Mouse (Mus musculus) lung, adult 2 months (tissue): ENCODE data around the gene Clint1. TPM values are rescaled to one million over a fixed set of nuclear protein-coding genes. Genes with fewer than 3 reads are reported as not detected.

Experiments
- DNase-seq: peaks from one replicate; pipeline ENCODE4 v3.0.0; 2022
- H3K4me1 ChIP-seq: fragments of 200-500 bp; 2 replicates; pipeline ENCODE4 v1.6.1; 2011; ENCODE audit warnings: low read length; ENCODE audit not compliant: control insufficient read depth, insufficient read depth
- H3K4me3 ChIP-seq: fragments of 200-500 bp; replicated peaks from 2 replicates; pipeline ENCODE3; 2011; ENCODE audit warnings: low read depth, mild to moderate bottlenecking, control low read depth, low read length; ENCODE audit errors: extremely low read depth
- CTCF ChIP-seq: fragments of 200-500 bp; IDR thresholded peaks from 2 replicates; pipeline ENCODE4 v1.5.1; 2011; ENCODE audit warnings: mild to moderate bottlenecking, low read length, control low read depth; ENCODE audit not compliant: insufficient read depth
- POLR2A ChIP-seq: fragments of 200-500 bp; IDR thresholded peaks from 2 replicates; pipeline ENCODE4 v1.6.1; 2011; ENCODE audit warnings: low read depth, mild to moderate bottlenecking, control low read depth, low read length, borderline replicate concordance; ENCODE audit errors: extremely low read depth
- WGBS: fragments of 180-500 bp; shearing (Covaris S2); methylation state at CpG from one replicate; pipeline ENCODE4 v1.1.7; 2018; 5-methylcytosine and 5-hydroxymethylcytosine counted together
- polyA plus RNA-seq: library from polyadenylated mRNA; depleted of rRNA; stranded (reverse); fragments of >200 nt; gene quantifications from 2 replicates; pipeline ENCODE4 v1.2.3, GENCODE M21; 2012

The Clint1 gene
- polyA plus RNA-seq, 1 experiment, result 51.8 TPM

DNA sequence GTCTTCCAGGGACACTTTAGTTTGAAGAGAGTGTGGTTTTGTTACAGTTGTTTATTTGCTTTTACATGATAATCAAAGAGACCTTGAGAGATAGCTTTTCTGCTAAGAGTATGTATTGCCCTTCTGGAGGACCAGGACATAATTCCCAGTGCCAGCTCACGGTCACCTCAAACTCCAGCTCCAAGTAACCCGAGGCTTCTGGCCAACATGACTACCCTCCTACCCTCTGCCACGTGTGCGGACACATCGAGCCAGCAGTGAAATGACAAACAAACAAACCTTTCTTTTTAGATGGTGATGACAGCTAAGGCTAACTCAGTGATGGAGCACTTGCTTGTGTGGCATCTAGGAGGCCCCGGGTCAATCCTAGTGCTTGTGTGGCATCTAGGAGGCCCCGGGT is 2.5 kb downstream of the Clint1 start:
- 40% methylated on average over 7 of the region's 7 CpGs for WGBS
- no peak for TF ChIP-seq CTCF
- TF ChIP-seq POLR2A, result no peak
- no peak for DNase-seq
- H3K4me3 ChIP-seq, result no peak overlapping the region
- peaks cover 20% of the 10 kb centered on the region for H3K4me1 ChIP-seq

DNA sequence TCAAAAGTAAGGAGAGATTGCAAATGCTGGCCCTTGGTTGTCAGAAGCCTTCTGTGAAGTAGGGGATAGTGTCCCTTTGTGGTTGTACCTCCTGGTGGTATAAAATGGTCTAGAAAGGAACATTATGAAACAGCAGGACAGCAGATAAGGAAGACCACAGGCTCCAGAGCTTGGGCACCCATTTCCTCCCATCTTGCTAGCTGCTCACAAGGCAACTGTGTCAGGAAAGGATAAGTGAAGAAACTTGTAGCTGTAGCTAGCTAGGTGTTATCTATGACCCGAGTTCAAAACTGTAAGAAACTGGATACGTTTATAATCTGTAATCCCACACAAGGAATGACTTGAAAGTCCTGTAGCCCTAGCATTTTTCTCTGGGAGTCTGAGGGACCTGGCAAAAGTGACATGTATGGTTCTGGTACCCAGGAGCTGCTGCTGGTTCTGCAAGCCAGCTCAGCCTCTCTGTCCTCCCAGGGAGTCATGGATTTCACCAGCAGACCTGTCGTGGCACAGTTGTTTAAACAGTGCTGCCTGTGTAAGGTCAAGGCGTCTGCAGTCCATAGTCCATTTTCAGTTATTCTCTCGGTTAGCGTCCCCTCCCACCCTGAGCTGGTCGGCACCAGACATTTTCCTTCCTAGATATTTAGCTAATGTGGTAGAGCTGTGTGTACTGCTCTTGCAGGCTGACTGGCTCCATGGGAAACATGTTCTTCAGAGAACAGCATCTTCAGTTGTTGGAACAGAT is 3.7 kb downstream of the Clint1 start:
- TF ChIP-seq CTCF (no peak), POLR2A (no peak)
- WGBS, result 30% methylated on average over 7 of the region's 7 CpGs
- Histone ChIP-seq H3K4me1 (peaks cover 24% of the 10 kb centered on the region), H3K4me3 (no peak overlapping the region)
- DNase-seq, result no peak

DNA sequence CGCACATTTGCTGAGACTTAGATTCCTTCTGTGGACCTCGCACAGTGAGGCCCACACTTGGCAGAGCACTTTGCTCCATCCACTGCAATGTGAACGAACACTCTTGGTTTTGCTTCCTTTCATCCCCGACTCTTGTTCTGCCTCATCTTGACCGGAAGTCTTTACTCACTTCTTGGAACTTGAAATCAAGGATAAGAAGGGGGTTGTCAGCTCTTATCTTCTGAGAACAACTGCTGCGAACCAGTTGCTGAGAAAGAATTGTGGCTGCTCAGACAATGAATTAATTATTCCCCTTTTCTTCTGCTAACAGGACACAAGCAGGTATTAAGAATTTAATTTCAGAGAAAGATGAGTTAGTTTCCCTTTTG is 4.3 kb downstream of the Clint1 start:
- peaks cover 30% of the 10 kb centered on the region for H3K4me1 ChIP-seq
- TF ChIP-seq POLR2A, result no peak
- no peak for TF ChIP-seq CTCF
- no peak for DNase-seq
- no peak overlapping the region for H3K4me3 ChIP-seq
- 23% methylated on average over 6 of the region's 6 CpGs for WGBS

DNA sequence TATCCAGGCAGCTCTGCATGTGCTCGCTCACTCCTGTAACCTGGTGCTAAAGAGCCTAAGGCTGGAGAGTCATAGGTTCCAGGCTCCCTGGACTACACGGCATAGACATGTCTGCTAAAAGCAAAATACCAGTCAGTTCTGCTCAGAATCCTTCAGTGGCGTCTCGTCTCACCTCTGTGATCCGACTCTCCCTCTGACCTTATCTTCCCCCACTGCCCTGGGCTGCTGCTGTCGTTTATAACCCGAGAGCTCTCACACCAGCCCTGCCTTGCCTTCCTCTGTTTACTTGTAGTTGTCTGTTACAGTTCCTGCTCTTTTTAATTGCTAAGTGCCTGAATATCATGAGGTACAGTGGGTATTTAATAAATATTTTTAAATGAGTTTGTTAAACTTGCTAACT is 9.5 kb downstream of the Clint1 start:
- WGBS, result 45% methylated on average over 7 of the region's 7 CpGs
- no peak for DNase-seq
- Histone ChIP-seq H3K4me3 (no peak overlapping the region), H3K4me1 (peaks cover 20% of the 10 kb centered on the region)
- TF ChIP-seq POLR2A, result no peak
- TF ChIP-seq CTCF, result no peak

DNA sequence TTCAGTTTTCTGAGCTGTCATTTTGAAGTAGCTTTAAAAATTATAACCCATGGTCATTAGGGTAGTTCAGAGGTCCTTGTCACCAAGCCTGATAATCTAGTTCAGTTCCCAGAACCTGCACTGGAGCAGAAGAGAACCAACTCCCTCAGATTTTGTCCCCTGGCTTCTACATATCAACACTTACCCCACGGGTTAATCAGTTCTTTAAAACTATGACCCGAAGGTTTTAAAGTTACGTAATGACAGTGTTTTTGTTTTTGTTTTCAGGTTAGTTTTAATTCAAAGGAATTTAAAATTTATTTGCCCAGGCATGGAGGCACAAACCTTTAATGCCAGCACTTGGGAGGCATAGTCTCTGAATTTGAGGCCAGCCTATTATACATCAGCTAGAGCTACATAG is 12.6 kb downstream of the Clint1 start:
- TF ChIP-seq CTCF (no peak), POLR2A (no peak)
- peaks cover 27% of the 10 kb centered on the region for H3K4me1 ChIP-seq
- WGBS, result 74% methylated on average over 3 of the region's 3 CpGs
- no peak for DNase-seq
- no peak overlapping the region for H3K4me3 ChIP-seq

DNA sequence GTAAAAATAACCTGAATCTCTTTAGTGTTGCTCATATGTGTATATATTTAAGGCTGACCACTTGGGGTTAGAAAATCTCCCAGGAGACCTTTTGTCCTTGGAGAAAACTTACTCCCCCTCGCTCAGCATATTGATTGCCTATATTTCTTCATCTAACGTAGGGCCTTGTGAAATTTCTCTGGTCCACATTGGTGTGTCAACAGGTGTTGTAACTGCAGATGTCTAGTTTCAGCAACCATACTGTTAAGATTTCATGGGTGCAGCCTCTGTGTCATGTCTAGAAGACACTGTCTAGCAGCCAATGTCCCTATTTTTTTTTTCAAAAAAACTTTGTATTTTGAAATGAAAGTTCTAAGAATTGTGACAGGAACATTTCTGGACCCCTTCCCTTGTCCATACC is 14.0 kb downstream of the Clint1 start:
- Histone ChIP-seq H3K4me1 (peaks cover 22% of the 10 kb centered on the region), H3K4me3 (no peak overlapping the region)
- WGBS, result 79% methylated on average over 2 of the region's 2 CpGs
- no peak for DNase-seq
- TF ChIP-seq CTCF, result no peak
- no peak for TF ChIP-seq POLR2A

DNA sequence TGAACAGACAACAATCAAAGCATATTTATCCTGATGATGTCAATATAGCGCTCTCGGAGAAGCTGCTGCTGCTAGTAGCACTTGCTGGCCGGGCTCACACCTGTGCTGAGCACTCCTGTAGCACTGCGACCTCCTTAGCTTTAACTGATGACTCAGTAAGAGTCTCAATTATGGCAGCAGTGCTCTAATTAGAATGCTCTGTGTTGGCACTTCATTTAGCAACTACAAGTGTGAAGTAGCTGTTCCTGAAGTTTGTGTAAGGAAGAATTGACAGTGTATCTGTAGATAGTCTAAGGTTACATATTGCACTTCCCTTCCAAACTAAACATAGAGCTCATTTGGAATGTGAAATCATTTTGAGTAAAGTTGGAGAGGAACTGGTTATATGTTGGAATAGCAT is 14.7 kb downstream of the Clint1 start:
- DNase-seq, result no peak
- Histone ChIP-seq H3K4me3 (no peak overlapping the region), H3K4me1 (peaks cover 19% of the 10 kb centered on the region)
- 70% methylated on average over 4 of the region's 4 CpGs for WGBS
- TF ChIP-seq POLR2A, result no peak
- no peak for TF ChIP-seq CTCF

DNA sequence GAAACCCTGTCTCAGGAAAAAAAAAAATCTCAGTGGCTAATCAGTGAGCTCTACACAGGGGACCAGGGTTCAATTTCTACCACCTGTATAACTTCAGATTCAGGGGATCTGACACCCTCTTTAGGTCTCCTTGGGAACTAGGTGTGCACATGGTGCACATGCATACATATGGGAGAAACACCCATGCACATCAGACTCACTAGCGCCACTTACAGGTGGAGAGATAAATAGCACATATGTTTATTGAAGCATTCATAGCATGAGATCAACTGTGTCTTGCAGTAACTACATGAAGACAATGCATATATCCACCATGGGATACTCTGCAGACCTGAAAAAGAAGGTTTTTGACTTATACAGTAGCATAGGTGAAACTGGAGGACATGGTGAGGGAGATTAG is 21.8 kb downstream of the Clint1 start:
- peaks cover 18% of the 10 kb centered on the region for H3K4me1 ChIP-seq
- 81% methylated on average over 1 of the region's 1 CpGs for WGBS
- DNase-seq, result no peak
- H3K4me3 ChIP-seq, result no peak overlapping the region
- no peak for TF ChIP-seq CTCF
- no peak for TF ChIP-seq POLR2A

DNA sequence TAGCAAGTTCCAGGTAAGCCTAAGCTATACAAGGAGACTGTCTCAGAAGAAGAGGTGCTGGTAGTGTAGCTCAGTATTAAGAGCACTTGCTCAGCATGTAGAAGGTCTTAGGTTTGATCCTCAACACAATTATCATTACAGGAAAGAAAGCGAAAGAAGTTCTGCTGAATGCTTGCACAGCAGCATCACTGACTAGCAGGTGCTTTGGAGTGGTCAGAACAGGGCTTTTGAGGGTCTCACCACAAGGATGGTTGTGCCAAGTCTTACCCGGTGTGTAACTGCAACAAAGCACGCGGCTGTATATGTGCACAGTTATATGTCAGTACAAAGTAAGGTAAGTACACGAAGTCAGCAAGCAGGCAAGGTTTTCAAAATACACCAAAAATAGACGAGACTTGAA is 22.4 kb downstream of the Clint1 start:
- 89% methylated on average over 6 of the region's 6 CpGs for WGBS
- Histone ChIP-seq H3K4me1 (peaks cover 18% of the 10 kb centered on the region), H3K4me3 (no peak overlapping the region)
- TF ChIP-seq POLR2A (no peak), CTCF (no peak)
- DNase-seq, result no peak

DNA sequence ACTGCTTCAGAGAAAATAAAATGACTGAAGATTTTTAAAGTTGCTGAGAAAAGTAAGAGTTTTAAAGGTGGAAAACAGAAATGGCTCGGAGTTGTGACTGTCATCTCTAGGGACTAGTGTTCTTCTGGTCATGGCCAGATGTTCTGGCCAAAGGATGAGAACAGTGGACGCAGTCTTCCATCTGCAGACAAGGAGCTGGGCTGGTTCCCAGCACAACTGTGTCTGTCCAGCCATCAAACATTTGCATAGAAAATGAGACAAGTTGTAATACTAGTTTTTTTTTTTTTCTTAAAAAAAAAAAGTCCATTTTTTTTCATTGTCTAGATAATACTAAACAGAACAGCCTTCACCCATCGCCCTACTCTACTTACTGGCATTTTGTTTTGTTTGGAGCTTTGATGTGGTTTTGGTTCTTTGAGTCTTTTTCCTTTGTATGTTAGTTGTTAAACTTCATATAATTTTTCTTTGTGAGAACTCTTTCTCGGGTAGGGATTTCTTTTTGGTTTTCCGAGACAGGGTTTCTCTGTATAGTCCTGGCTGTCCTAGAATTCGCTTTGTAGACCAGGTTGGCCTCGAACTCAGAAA is 23.6 kb downstream of the Clint1 start:
- H3K4me1 ChIP-seq, result peaks cover 18% of the 10 kb centered on the region
- WGBS, result 88% methylated on average over 7 of the region's 7 CpGs
- H3K4me3 ChIP-seq, result no peak overlapping the region
- TF ChIP-seq CTCF, result no peak
- no peak for TF ChIP-seq POLR2A
- DNase-seq, result no peak
